Mouse (Mus musculus) cerebellum, adult 2 months (tissue): ENCODE results near the gene Cblc. TPM values are rescaled to one million over a fixed set of nuclear protein-coding genes. Genes with fewer than 3 reads are reported as not detected.

Experiments
- DNase-seq, 2 experiments: peaks; one replicate each; pipeline ENCODE4 v3.0.0; 2021
- H3K27ac ChIP-seq: fragments of 200-500 bp; 2 replicates; pipeline ENCODE4 v1.5.1; 2012; ENCODE audit warnings: low read length, control low read depth, inconsistent platforms; ENCODE audit not compliant: insufficient read depth
- H3K27me3 ChIP-seq: fragments of 200-500 bp; 2 replicates; pipeline ENCODE4 v1.6.1; 2012; ENCODE audit warnings: inconsistent platforms, mild to moderate bottlenecking, low read length, moderate library complexity; ENCODE audit not compliant: control insufficient read depth, insufficient read depth
- H3K4me1 ChIP-seq: fragments of 200-500 bp; 2 replicates; pipeline ENCODE4 v1.6.1; 2011; ENCODE audit warnings: low read length; ENCODE audit not compliant: control insufficient read depth, insufficient read depth
- H3K4me3 ChIP-seq: fragments of 200-500 bp; replicated peaks from 2 replicates; pipeline ENCODE3; 2011; ENCODE audit warnings: mild to moderate bottlenecking, low read depth, low read length, control low read depth; ENCODE audit not compliant: insufficient read depth
- CTCF ChIP-seq: fragments of 200-500 bp; IDR thresholded peaks from 2 replicates; pipeline ENCODE4 v1.5.1; 2011; ENCODE audit warnings: low read depth, mild to moderate bottlenecking, control low read depth, low read length, moderate library complexity, borderline replicate concordance; ENCODE audit not compliant: insufficient read depth
- POLR2A ChIP-seq: fragments of 200-500 bp; IDR thresholded peaks from 2 replicates; pipeline ENCODE4 v1.6.1; 2011; ENCODE audit warnings: low read length, control low read depth, borderline replicate concordance; ENCODE audit not compliant: insufficient read depth
- WGBS: fragments of 180-500 bp; shearing (Covaris S2); methylation state at CpG from one replicate; pipeline ENCODE4 v1.1.7; 2018; 5-methylcytosine and 5-hydroxymethylcytosine counted together
- polyA plus RNA-seq: library from polyadenylated mRNA; depleted of rRNA; stranded (reverse); fragments of >200 nt; gene quantifications from 2 replicates; pipeline ENCODE4 v1.2.3, GENCODE M21; 2012

Gene Cblc
- polyA plus RNA-seq, 1 experiment = not detected

DNA sequence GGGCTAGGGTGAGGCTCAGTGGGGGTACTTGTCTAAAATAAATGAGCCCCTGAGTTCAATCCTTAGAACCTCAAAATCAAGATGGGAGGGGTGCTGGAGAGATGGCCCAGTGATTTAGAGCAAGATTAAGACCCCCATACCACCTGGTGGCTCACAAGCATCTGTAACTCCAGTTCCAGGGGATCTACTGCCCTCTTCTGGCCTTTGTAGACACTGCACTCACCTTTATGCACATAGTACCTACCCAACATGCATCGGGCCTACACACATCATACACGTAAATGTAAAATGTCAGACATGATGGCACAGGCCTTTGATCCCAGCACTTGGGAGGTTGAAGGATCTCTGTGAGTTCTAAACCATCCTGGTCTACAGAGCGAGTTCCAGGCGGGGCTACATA, 14.0 kb downstream of the Cblc start:
- no peak for DNase-seq
- H3K4me1 ChIP-seq = no peaks in the 10 kb centered on the region
- H3K4me3 ChIP-seq = no peak overlapping the region
- no peak for TF ChIP-seq POLR2A
- TF ChIP-seq CTCF = no peak
- no peaks in the 10 kb centered on the region for H3K27me3 ChIP-seq
- H3K27ac ChIP-seq = no peak overlapping the region
- WGBS = 92% methylated on average over 4 of the region's 4 CpGs

GRCm38 (mm10) chr7:19781741-19782140, 14.9 kb downstream of the Cblc start:
- Histone ChIP-seq H3K27ac (no peak overlapping the region), H3K27me3 (no peaks in the 10 kb centered on the region), H3K4me1 (no peaks in the 10 kb centered on the region), H3K4me3 (no peak overlapping the region)
- DNase-seq = no peak
- TF ChIP-seq CTCF (no peak), POLR2A (no peak)
- WGBS = 94% methylated on average over 7 of the region's 7 CpGs

DNA sequence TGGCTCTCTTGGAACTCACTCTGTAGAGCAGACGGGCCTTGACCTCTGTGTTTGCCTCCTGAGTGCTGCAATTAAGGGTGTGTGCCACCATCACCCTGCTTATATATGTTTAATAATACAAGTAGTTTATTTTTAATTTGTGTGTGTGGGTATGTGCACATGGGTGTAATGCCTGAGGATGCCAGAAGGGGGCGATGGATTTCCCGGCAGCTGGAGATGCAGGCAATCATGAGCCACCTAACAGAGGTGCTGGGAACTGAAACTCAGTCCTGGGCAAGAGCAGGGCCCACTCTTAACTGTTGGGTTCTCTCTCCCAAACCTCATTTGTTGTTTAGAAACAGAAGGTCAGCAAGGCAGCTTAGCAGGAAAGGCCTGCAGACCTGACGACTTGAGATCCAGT, 16.7 kb downstream of the Cblc start:
- Histone ChIP-seq H3K4me3 (no peak overlapping the region), H3K27ac (no peak overlapping the region), H3K4me1 (no peaks in the 10 kb centered on the region), H3K27me3 (no peaks in the 10 kb centered on the region)
- DNase-seq = no peak
- TF ChIP-seq POLR2A (no peak), CTCF (no peak)
- 80% methylated on average over 4 of the region's 4 CpGs for WGBS

DNA sequence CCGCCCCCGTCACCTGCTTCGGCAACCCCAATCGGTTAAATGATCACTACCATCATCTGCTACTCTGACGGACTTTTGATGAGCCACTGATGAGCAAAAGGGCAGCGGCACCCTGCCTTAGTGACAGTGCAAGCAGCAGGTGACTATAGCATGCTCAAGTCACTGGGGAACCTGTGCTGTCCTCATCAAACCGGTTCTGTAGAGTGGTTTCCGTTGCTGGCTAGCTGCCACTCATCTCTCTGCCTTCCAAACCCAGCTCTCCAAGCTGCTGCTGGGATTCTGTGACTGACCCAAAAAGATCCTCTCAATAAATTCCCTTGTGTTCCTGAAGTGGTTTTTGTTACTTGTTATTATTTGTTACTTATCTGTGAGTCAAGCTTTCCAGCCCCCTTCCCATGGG, 18.0 kb downstream of the Cblc start:
- no peak overlapping the region for H3K27ac ChIP-seq
- DNase-seq = no peak
- H3K4me1 ChIP-seq = no peaks in the 10 kb centered on the region
- WGBS = 76% methylated on average over 8 of the region's 8 CpGs
- TF ChIP-seq CTCF (no peak), POLR2A (no peak)
- H3K4me3 ChIP-seq = no peak overlapping the region
- H3K27me3 ChIP-seq = no peaks in the 10 kb centered on the region

DNA sequence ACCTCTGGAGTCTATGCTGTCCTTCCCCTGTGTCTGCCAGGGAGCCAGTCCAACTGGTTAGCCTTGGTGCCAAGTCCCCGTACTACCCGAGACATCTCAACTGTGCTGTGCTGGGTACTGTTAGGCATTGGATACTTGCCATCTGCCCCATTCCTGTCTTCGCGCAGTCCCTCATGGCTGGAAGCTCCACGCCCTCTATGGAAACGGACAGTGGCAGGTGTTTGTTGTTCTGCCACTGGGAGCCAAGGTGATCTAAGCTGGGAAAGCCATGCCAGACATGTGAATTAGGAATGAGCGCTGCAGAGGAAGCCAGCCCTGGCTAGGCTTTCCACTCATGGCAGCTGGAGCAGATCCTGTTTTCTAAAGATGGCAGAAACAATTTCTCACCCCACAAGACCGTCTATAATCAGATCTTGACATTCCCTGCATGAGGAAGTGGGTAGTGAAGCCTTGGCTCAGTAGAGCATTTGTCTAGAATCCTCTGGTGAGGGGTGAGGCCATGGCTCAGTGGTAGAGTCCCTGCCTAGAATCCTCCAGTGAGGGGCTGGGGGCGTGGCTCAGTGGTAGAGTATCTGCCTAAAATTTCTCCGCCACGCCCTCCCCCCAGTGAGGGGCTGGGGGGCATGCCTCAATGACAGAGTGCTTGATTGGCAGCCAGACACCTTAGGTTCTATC, 19.4 kb downstream of the Cblc start:
- Histone ChIP-seq H3K4me3 (no peak overlapping the region), H3K27ac (no peak overlapping the region), H3K27me3 (no peaks in the 10 kb centered on the region), H3K4me1 (no peaks in the 10 kb centered on the region)
- TF ChIP-seq CTCF (no peak), POLR2A (no peak)
- 22% methylated on average over 11 of the region's 11 CpGs for WGBS
- DNase-seq = no peak

- DNase-seq = no peak
- Histone ChIP-seq H3K4me3 (no peak overlapping the region), H3K27ac (no peak overlapping the region), H3K27me3 (no peaks in the 10 kb centered on the region; the same call in 1 of the 2 replicates), H3K4me1 (no peaks in the 10 kb centered on the region)
- TF ChIP-seq POLR2A (no peak), CTCF (no peak)
- 55% methylated on average over 4 of the region's 4 CpGs for WGBS
These were observed 24.9 kb downstream of the Cblc start for GRCm38 (mm10) chr7:19771682-19772081.

DNA sequence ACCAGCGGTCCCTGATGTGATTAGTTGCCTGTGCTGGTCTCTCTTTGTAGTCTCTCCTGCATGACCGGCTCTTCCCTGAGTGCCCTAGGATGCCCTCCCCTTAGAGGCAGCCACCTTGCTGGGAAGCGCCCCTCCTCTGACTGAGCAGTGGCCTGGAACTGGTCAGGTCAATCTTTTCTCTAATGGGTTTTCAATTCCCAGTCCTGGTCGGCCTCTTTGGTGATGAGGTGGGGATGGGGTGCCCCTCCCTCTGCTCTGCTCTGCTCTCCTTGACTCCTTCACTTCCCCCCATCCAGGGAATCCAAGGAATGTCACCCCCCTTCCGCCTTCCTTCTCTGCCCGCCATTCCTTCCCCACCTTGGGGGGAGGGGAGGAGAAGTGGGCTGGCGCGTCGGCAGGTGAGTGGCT, 25.6 kb downstream of the Cblc start, which contains the start of gene Bcam:
Bcam (minus strand) TSS at position 33 of the 408 bp plus-strand sequence.
- Histone ChIP-seq H3K27me3 (no peaks in the 10 kb centered on the region; the same call in 1 of the 2 replicates), H3K27ac (no peak within 1 kb of the TSS), H3K4me3 (no peak within 1 kb of the TSS), H3K4me1 (no peaks in the 10 kb centered on the region)
- DNase-seq = no peak
- WGBS = 5% methylated on average over 9 of the region's 9 CpGs
- TF ChIP-seq POLR2A = no peak
- TF ChIP-seq CTCF = no peak

DNA sequence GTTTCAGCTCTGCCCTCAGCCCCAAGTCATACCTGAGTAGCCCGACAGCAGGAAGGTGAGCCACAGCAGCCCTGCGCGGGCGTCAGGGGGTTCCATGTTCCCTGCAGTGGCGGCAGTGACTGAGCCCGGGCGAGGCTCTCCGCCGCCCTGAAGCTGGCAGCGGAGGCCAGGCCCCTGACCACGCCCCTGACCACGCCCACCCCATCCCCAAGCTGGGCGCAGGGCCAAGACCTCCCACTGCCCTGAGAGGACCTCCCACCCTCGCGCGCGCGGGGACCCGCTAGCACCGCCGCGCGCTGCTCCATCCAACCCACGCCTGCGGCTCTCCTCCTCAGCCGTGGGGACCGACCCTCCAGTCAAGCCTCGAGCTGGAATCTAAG, 26.2 kb downstream of the Cblc start:
- 2% methylated on average over 28 of the region's 28 CpGs for WGBS
- DNase-seq = peak; percentile 16 to 26
- Histone ChIP-seq H3K27me3 (no peaks in the 10 kb centered on the region; the same call in 1 of the 2 replicates), H3K27ac (no peak overlapping the region), H3K4me1 (no peaks in the 10 kb centered on the region), H3K4me3 (no peak overlapping the region)
- TF ChIP-seq POLR2A (no peak), CTCF (no peak)
